9 mouse cellular contexts compared by ENCODE assay signal in the genomic region with DNA sequence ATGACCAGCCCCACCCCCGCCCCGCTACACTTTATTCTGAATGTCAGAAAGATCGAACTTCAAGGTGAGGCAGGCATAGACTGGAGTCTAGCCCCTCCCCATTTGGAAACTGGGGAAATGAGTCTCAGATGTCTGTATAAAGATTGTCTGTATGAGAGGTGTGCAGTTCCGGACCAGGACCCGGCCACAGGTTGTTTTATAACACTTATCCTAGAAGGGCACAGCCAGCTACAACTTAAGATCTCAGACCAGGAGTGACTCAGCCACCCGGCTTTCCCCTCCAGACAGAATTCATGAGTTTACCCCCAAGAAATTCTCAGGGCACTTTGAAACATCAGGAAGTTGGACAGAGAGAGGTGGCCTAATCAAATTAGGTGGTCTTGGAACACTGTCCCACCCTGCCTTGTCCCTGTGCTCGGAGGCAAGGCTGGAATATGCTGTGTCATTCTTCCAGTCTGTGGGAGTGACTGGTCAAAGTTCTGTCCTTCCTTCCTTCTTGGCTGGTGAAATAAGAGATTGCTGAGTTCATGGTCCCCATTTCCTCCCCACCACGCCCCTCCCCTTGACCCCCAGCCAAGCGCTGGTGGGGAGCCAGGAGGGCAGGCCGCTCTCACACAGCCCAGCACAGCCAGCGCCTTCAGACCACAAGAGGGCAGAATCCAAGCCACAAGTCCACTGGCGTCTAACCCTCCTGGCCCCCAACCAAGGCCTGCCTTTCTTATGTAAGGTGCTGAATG. TPM values are rescaled to one million over a fixed set of nuclear protein-coding genes. Genes with fewer than 3 reads are reported as not detected.
A peak's percentile ranks its signal among the peaks of the same experiment; 100 is the strongest.
DNase-seq lines count a peak whose midpoint lies in the region; ATAC-seq and TF ChIP-seq lines count a peak whose summit lies in the region.
"Had no signal": no experiment of that assay in that cellular context is flagged by ENCODE, and none has a peak within 500 bp of the region (broad histone marks: within the 10 kb centered on the region; RNA-seq: fewer than 3 reads in every experiment).

No protein-coding gene starts in this region.

- in situ Hi-C loops in ES-E14 (cut with MboI; ENCODE audit: low sequenced_read_pairs in 2 of 2, unreplicated experiment in 2 of 2) = no loop called here

- peak; percentile 62 for ATAC-seq in erythroid progenitor cell, adult 5-6 weeks (replicated peaks; ENCODE audit: low FRiP score, poor library complexity, severe bottlenecking)
- ATAC-seq in lung, embryonic 16.5 days (ENCODE audit: low read depth) = peak; percentile 89

- peak overlapping the region; percentile 85 for H3K27ac ChIP-seq in ES-E14 (ENCODE audit: insufficient read depth, low read depth, low read length, poor library complexity, severe bottlenecking)
- peak overlapping the region; percentile 83 for H3K27ac ChIP-seq in lung, embryonic 16.5 days (ENCODE audit: low read length)
- H3K27ac ChIP-seq: neural tube, embryonic 12.5 days had no signal

- peak; percentile 59 for DNase-seq in ES-E14 (ENCODE audit: low read depth, low spot score)
- DNase-seq in adrenal gland, postnatal 25 days = peak; percentile 94
- peak; percentile 94 to 97 for DNase-seq in heart, postnatal 14 days
- peak; percentile 62 to 76 for DNase-seq in layer of hippocampus, postnatal 14 days (ENCODE audit: low spot score in 2 of 2)
- peak; percentile 52 to 58 for DNase-seq in right cerebral cortex, postnatal 36 days (ENCODE audit: low spot score in 2 of 2)
- DNase-seq in yolk sac, embryonic 10.5 days (ENCODE audit: low spot score) = peak; percentile 88

- peak overlapping the region; percentile 36 for H3K4me2 ChIP-seq in lung, embryonic 16.5 days (ENCODE audit: low read depth, low read length)
- H3K4me2 ChIP-seq: neural tube, embryonic 12.5 days had no signal

- H3K4me3 ChIP-seq in ES-E14 (ENCODE audit: insufficient read depth in 1 of 2, low read depth in 1 of 2, low read length in 2 of 2, poor library complexity in 1 of 2, severe bottlenecking in 1 of 2) = peak overlapping the region; percentile 27 to 38; a peak in 3 of 4 replicates
- no peak overlapping the region for H3K4me3 ChIP-seq in lung, embryonic 16.5 days (ENCODE audit: low read length)
- H3K4me3 ChIP-seq: neural tube, embryonic 12.5 days had no signal

- H3K36me3 ChIP-seq in ES-E14 (ENCODE audit: control insufficient read depth, insufficient read depth, low read length, poor library complexity, severe bottlenecking) = peaks cover 11% of the 10 kb centered on the region; the same call in 1 of the 2 replicates
- peaks cover 9% of the 10 kb centered on the region for H3K36me3 ChIP-seq in lung, embryonic 16.5 days (ENCODE audit: control insufficient read depth, insufficient read depth, low read length)

- no peaks in the 10 kb centered on the region for H3K9me3 ChIP-seq in ES-E14 (ENCODE audit: control insufficient read depth, insufficient read depth, low read depth, low read length)
- H3K9me3 ChIP-seq in lung, embryonic 16.5 days (ENCODE audit: control insufficient read depth, low read length) = no peaks in the 10 kb centered on the region
- H3K9me3 ChIP-seq: neural tube, embryonic 12.5 days had no signal

- H3K4me1 ChIP-seq in ES-E14 (ENCODE audit: control insufficient read depth in 2 of 2, insufficient read depth in 2 of 2, low read length in 2 of 2, poor library complexity in 1 of 2) = peaks cover 14 to 25% of the 10 kb centered on the region in 2 experiments
- peaks cover 40% of the 10 kb centered on the region for H3K4me1 ChIP-seq in lung, embryonic 16.5 days (replicated peaks; ENCODE audit: control insufficient read depth, insufficient read depth, low read length)
- H3K4me1 ChIP-seq: neural tube, embryonic 12.5 days had no signal

- WGBS in lung, embryonic 16.5 days = 48% methylated on average over 11 of the region's 12 CpGs

- peak overlapping the region; percentile 34; the same call in 1 of the 2 replicates for H3K9ac ChIP-seq in ES-E14 (ENCODE audit: insufficient read depth, low read depth, low read length, poor library complexity, severe bottlenecking)
- H3K9ac ChIP-seq in lung, embryonic 16.5 days (ENCODE audit: low read length) = no peak overlapping the region; the same call in 1 of the 2 replicates
- H3K9ac ChIP-seq: neural tube, embryonic 12.5 days had no signal

- intact Hi-C loops in heart, postnatal 14 days (cut with DNase I) = no loop called here

- H3K27me3 ChIP-seq in lung, embryonic 16.5 days (ENCODE audit: control insufficient read depth, insufficient read depth, low read depth, low read length) = no peaks in the 10 kb centered on the region
- H3K27me3 ChIP-seq: neural tube, embryonic 12.5 days had no signal

TF ChIP-seq in ES-E14, 5 proteins besides CTCF, POLR2A, EP300 and RAD21:
- TF ChIP-seq ZNF384 (IDR thresholded peaks at IDR 0.05; ENCODE audit: low read depth, low read length) (no peak), MAFK (IDR thresholded peaks at IDR 0.05; ENCODE audit: insufficient read depth, low read depth, low read length) (peak; percentile 50)
TF ChIP-seq in ES-E14: peak in this region for 1.

RNA-seq across cellular contexts. Expression of a gene that starts 9.7 kb away (rescaled TPM):
- total RNA-seq in ES-E14 (2012; rRNA removed) = 157 and 238 TPM in 2 replicates
- 1,568 and 1,679 TPM in 2 replicates for total RNA-seq in adrenal gland, postnatal 25 days (2021)
- total RNA-seq in erythroid progenitor cell, adult 5-6 weeks (2015; ENCODE audit: low replicate concordance) = 38.6 and 47.4 TPM in 2 replicates
- total RNA-seq in erythroid progenitor cell, adult 5-6 weeks (2017; ENCODE audit: low replicate concordance) = 45.1 and 49.1 TPM in 2 replicates
- 100 to 1,000 TPM; 133 to 162 TPM for total RNA-seq in heart, postnatal 14 days (2021)
- total RNA-seq in layer of hippocampus, postnatal 14 days (2021) = 10 to 100 TPM; 88.3 to 96.7 TPM
- 388 and 419 TPM in 2 replicates for polyA plus RNA-seq in lung, embryonic 16.5 days (2015; fragmentation: Nextera tagmentation; extraction: Ambion mirVana)

RNA-seq across cellular contexts. Expression of a gene that starts 34.8 kb away (rescaled TPM):
- 6.0 and 8.3 TPM in 2 replicates for total RNA-seq in ES-E14 (2012; rRNA removed)
- total RNA-seq in adrenal gland, postnatal 25 days (2021) = 19.8 and 26.7 TPM in 2 replicates
- total RNA-seq in erythroid progenitor cell, adult 5-6 weeks (2015; ENCODE audit: low replicate concordance) = 0.42 and 4.0 TPM in 2 replicates
- 0.23 and 0.26 TPM in 2 replicates for total RNA-seq in erythroid progenitor cell, adult 5-6 weeks (2017; ENCODE audit: low replicate concordance)
- total RNA-seq in heart, postnatal 14 days (2021) = 10 to 100 TPM; 39.8 to 41.0 TPM
- total RNA-seq in layer of hippocampus, postnatal 14 days (2021) = 1 to 10 TPM; 4.7 to 4.9 TPM
- polyA plus RNA-seq in lung, embryonic 16.5 days (2015; fragmentation: Nextera tagmentation; extraction: Ambion mirVana) = 2.7 and 3.4 TPM in 2 replicates

RNA-seq across cellular contexts. Expression of a gene that starts 38.2 kb away (rescaled TPM):
- total RNA-seq in ES-E14 (2012; rRNA removed) = 94.3 and 111 TPM in 2 replicates
- total RNA-seq in adrenal gland, postnatal 25 days (2021) = 72.2 and 105 TPM in 2 replicates
- 117 and 163 TPM in 2 replicates for total RNA-seq in erythroid progenitor cell, adult 5-6 weeks (2015; ENCODE audit: low replicate concordance)
- 88.9 and 113 TPM in 2 replicates for total RNA-seq in erythroid progenitor cell, adult 5-6 weeks (2017; ENCODE audit: low replicate concordance)
- total RNA-seq in heart, postnatal 14 days (2021) = 10 to 100 TPM; 60.7 to 61.7 TPM
- total RNA-seq in layer of hippocampus, postnatal 14 days (2021) = 10 to 100 TPM; 74.8 to 78.6 TPM
- polyA plus RNA-seq in lung, embryonic 16.5 days (2015; fragmentation: Nextera tagmentation; extraction: Ambion mirVana) = 45.3 and 46.4 TPM in 2 replicates

RNA-seq across cellular contexts. Expression of a gene that starts 38.7 kb away (rescaled TPM):
- total RNA-seq in ES-E14 (2012; rRNA removed) = 6.1 and 6.3 TPM in 2 replicates
- 6.4 and 7.9 TPM in 2 replicates for total RNA-seq in adrenal gland, postnatal 25 days (2021)
- total RNA-seq in erythroid progenitor cell, adult 5-6 weeks (2015; ENCODE audit: low replicate concordance) = 2.9 and 3.2 TPM in 2 replicates
- total RNA-seq in erythroid progenitor cell, adult 5-6 weeks (2017; ENCODE audit: low replicate concordance) = 2.2 and 3.7 TPM in 2 replicates
- 1 to 10 TPM; 3.4 to 3.5 TPM for total RNA-seq in heart, postnatal 14 days (2021)
- total RNA-seq in layer of hippocampus, postnatal 14 days (2021) = 10 to 100 TPM; 11.1 to 11.7 TPM
- polyA plus RNA-seq in lung, embryonic 16.5 days (2015; fragmentation: Nextera tagmentation; extraction: Ambion mirVana) = 1.1 TPM in 2 replicates

RNA-seq across cellular contexts. Expression of a gene that starts 38.7 kb away (rescaled TPM):
- total RNA-seq in ES-E14 (2012; rRNA removed) = not detected in 2 replicates
- not detected in 2 replicates for total RNA-seq in adrenal gland, postnatal 25 days (2021)
- not detected in 2 replicates for total RNA-seq in erythroid progenitor cell, adult 5-6 weeks (2015; ENCODE audit: low replicate concordance)
- total RNA-seq in erythroid progenitor cell, adult 5-6 weeks (2017; ENCODE audit: low replicate concordance) = 0.08 TPM in 1 of 2 replicates, not detected in the other
- total RNA-seq in heart, postnatal 14 days (2021) = not detected
- total RNA-seq in layer of hippocampus, postnatal 14 days (2021) = not detected
- not detected in 2 replicates for polyA plus RNA-seq in lung, embryonic 16.5 days (2015; fragmentation: Nextera tagmentation; extraction: Ambion mirVana)
- polyA plus RNA-seq: neural tube, embryonic 12.5 days had no signal
